Mouse (Mus musculus): ENCODE results near the gene Tada2a. TPM values are rescaled to one million over a fixed set of nuclear protein-coding genes. Genes with fewer than 3 reads are reported as not detected.

Tada2a gene
- polyA plus RNA-seq, 1 experiment, result 6.8 TPM

DNA sequence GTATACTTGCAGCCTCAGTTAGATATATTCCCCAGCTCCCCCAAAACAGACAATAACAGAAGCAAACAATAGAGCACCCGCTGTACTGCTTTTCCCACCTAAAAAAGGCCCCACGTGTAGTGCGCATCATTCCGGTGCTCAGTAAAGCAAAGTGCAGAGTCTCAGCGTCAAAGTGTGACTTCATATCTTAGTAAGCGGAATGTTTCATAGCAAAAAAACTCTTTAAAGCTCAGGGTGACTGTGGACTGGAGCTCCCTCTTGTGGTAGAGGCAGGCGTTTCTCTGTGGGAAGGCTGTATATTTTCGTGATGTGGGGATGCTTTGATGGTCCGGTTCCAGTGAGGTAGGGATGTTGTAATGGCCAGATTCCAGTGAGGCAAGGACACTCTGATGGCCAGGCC, 97.4 kb downstream of the Tada2a start:
- Histone ChIP-seq H3K4me3 (replicated peaks; ENCODE audit: extremely low read depth, low read depth, low read length) (no peak overlapping the region), H3K4me1 (ENCODE audit: control insufficient read depth, insufficient read depth, low read length) (peaks cover 9% of the 10 kb centered on the region)
- 51% methylated on average over 9 of the region's 9 CpGs for WGBS
- peak; percentile 46 for DNase-seq
- TF ChIP-seq POLR2A (IDR thresholded peaks at IDR 0.05; ENCODE audit: borderline replicate concordance, extremely low read depth, low read depth, low read length) (no peak), CTCF (IDR thresholded peaks at IDR 0.05; ENCODE audit: insufficient read depth, low read length) (peak; percentile 65)

Other genes starting within 250 kb of the Tada2a start
- 2.7 and 4.9 TPM in 2 replicates for gene Ddx52, start 187.5 kb downstream of the Tada2a start, polyA plus RNA-seq (2012; rRNA removed)
- 20.6 and 30.5 TPM in 2 replicates for gene Synrg, start 165.2 kb downstream of the Tada2a start, polyA plus RNA-seq (2012; rRNA removed)
- 70.3 and 122 TPM in 2 replicates for gene Dusp14, start 60.3 kb downstream of the Tada2a start, polyA plus RNA-seq (2012; rRNA removed)
- gene Acaca, start 72 bp upstream of the Tada2a start, polyA plus RNA-seq (2012; rRNA removed), result 25.1 and 34.5 TPM in 2 replicates
- not detected in 2 replicates for gene Gm11437, start 37.9 kb upstream of the Tada2a start, polyA plus RNA-seq (2012; rRNA removed)